Mouse (Mus musculus): ENCODE data around the gene Il4i1.
"Not testable (repeated sequence)": the region's sequence is repeated elsewhere in the genome, so short reads cannot be mapped to it uniquely, and the experiment has no call there.

The Il4i1 gene

GRCm38 (mm10) chr7:44864595-44865542, 48.7 kb downstream of the Il4i1 start:
- DNase-seq: no peak

DNA sequence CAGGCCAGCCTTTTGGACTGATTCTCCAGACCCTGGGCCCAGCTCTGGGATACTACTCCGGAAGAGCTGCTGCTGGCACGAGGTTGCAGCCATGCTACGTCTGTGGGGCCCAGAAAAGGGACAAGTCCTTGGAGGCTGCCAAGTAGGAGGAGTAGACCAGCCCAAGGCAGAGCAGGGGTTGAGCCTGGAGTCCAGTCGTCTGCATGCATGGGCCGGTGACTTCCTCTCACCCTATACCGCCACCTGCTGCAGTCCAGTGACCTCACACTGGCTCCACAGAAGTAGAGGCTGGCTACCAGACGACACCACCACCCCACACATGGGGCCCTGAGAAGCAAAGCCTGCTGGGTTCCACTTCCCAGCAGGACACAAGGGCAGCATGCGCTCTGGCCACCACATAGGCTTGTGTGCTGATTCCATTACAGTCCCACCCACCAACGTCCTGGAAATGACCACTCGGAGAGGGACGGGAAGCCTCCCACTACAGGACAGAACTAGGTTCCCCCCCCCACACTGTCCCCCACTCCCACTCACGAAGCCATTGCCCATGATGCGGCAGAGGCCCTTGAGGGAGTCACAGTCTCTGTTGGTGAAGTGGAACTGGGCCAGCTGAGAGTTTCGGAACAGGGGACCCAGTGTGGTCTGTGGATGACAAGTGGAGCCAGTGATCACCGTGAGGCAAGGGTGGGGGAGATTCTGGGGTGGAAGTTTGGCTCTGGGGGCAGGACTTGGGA, 50.3 kb downstream of the Il4i1 start:
- no peak for DNase-seq

DNA sequence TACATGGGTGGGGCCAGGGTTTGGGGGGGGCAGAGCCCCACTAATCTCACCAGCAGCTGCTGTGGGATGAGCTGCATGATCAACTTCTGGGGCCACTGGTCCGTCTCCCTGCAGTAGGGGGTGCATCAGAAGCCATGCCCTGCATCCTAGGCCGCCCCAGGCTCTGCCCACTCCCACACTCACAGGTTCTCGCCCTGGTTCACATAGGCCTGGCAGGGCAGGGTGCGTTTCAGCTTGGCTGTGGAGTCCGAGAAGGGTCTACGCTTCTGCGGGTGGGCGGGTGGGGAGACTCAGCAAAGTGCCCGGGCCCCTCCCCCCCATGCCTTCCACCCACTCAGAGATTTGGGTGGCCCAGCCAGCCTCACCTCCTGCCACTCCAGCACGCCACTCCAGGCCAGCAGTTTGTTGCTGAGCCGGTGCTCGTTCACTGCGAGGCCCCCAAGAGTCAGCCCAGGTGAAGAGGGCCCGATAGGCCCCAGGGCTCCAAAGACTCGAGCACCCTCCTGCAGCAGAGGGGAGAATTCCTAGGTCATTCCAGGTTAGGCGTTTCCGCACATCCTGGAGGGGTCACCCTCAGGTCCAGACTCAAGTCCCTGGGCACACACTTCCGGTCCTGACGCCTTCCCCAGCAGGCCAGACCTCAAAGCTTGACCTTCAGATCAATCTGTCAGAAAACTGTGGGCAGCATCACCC, 51.0 kb downstream of the Il4i1 start:
- DNase-seq: no peak

DNA sequence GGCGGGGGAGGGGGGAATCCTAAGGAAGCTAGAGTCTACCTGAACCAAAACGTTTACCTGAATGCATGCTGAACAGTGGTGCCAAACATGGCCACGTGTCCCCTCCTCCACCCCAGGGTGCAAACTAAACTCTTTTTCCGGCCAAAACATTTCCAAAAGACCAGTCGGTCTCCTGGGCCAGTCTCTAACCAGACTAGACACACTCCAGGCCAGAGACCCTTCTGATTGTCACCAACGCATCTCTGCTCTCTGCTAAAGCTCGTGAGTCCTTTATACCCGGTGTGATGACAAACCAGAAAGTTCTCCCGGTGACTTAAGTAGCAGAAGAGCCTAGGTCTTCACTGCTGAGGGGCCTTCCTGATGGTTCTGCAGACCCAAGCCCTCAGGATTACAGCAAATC, 51.6 kb downstream of the Il4i1 start:
- no peak for DNase-seq

DNA sequence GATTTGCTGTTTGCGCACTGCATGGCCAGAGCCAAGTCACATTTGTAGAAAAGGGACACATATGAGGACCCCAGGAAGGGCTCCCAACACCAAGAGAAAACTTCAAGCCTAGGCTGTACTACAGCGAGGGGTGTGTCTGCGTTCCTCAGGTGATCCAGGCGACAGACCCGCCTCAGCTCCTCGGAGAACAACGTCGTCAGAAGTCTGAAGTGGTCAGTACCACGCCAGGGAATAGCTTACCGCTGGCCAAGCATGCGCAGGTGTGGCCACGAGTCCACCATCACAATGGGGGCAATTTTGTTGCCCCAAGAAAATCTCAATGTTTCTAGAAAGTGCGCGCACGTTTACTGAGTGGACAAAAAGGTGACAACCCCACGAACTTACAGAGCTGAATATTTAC, 52.3 kb downstream of the Il4i1 start:
- no peak for DNase-seq

DNA sequence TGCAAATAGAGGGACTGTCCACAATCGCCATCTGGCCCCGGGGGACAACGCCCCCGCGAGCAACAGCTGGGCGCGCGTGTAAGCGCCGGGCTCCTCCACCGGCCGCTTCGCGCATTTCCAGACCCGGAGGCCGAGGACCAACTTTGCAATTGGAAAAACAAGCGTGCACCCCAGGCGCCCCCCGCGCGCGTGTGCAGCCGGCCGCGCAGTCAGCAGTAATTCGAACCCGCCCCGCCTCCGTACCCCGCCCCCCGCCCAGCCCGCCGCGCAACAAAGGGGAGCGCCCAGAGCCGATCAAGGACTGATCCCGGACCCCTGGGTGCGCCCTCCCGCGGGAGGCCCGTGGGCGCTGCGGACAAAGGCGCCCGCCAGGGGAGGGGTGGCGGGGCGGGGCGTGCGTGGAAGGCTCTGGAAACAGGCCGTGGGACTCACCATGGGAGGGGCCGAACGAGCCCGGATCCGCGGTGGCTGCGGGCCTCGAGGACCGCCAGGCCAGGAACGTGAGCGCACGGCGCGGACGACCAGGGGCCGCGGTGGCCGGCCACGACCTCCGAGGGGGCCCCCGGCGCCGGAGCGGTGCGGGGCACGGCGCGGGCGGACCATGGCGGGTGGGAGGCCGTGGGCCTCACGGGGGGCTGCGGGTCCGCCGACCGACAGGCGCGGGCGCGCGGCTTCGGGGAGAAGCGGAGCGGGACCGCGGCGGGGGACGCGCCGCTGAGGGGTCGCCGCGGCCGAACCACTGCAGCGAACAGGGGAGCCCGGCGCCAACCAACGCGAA, 52.9 kb downstream of the Il4i1 start:
- DNase-seq: peak; percentile 51 to 55

- peak; percentile 74 to 75 for DNase-seq
Measured at GRCm38 (mm10) chr7:44869697-44870528, 53.7 kb downstream of the Il4i1 start, which contains the start of gene Ptov1. Gene Ptov1 (minus strand): TSS chr7:44869788.

DNA sequence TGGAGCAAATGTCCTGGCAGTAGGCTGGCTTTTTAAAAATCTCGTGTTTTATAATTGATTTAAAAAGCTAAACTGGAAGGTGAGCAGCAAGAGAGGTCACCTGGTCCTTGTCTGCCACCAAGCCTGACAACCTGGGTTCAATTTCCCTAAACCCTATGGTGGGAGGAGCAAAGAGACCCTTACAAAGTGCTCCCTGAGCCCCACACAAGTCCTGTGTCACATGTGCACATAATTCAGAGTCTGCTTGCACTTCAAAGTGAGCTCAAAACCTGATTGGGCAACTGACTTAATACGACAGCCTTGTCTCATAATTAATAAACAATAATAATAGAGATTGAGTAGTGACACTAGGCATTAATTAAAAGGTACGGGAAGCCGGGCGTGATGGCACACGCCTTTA, 54.4 kb downstream of the Il4i1 start:
- no peak for DNase-seq

DNA sequence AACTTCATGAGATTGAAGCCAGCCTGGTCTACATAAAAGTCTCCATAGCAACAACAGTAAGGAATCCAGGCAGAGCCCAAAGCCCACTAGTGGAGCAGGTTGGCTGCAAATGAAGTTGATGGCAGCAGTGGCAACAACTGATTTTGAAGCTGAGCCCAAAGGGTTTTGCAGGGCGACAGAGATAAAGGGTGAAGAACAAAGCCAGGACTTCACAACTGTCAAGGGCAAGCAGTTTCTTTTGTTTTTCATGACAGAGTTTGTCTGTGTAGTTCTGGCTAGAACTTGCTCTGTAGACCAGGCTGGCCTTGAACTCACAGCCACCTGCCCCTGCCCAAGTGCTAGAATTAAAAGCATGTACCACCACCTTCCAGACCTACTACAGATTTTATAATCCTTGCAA, 55.0 kb downstream of the Il4i1 start:
- no peak for DNase-seq

GRCm38 (mm10) chr7:44871774-44872173, 55.6 kb downstream of the Il4i1 start:
- not testable (repeated sequence) for DNase-seq

DNA sequence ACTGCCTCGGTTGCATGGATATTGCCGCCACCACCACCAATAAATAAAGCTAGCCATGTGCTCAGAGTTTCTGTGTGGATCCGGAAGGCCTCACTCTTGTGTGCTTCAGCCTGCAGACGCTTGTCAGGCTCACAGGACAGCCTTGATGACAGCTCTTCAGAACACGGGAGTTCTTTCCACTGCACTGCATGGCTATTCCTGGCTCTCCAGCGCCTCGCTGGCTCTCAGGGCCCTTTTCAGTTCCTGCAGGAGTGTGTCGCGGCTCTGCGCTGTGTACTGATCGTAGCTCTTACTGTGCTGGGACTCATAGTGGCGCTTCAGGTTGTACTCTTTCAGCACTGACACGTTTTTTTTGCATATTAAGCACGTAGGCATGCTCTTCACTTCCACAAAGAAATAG, 61.6 kb downstream of the Il4i1 start:
- no peak for DNase-seq

GRCm38 (mm10) chr7:44883036-44883435, 66.8 kb downstream of the Il4i1 start:
- DNase-seq: no peak

GRCm38 (mm10) chr7:44884637-44885036, 68.5 kb downstream of the Il4i1 start:
- no peak for DNase-seq

DNA sequence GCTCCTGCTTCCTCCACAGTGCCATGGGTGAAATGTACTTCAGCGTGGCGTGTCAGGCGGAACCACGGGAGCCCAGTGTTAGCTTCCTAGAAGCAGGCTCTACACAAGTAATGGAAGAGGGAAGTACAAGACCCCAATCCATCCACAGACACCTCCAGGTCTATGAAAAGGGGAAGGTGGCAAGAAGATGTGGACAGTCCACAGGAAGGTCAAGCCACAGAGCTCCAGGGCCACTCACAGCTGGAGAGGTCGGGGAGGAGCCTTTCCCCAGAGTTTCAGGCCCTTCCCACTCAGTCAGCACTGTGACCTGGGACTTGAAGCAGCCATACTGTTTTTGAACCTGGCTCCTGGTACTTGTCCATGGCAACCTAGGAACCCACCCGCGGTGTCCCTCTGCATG, 70.8 kb downstream of the Il4i1 start:
- no peak for DNase-seq

DNA sequence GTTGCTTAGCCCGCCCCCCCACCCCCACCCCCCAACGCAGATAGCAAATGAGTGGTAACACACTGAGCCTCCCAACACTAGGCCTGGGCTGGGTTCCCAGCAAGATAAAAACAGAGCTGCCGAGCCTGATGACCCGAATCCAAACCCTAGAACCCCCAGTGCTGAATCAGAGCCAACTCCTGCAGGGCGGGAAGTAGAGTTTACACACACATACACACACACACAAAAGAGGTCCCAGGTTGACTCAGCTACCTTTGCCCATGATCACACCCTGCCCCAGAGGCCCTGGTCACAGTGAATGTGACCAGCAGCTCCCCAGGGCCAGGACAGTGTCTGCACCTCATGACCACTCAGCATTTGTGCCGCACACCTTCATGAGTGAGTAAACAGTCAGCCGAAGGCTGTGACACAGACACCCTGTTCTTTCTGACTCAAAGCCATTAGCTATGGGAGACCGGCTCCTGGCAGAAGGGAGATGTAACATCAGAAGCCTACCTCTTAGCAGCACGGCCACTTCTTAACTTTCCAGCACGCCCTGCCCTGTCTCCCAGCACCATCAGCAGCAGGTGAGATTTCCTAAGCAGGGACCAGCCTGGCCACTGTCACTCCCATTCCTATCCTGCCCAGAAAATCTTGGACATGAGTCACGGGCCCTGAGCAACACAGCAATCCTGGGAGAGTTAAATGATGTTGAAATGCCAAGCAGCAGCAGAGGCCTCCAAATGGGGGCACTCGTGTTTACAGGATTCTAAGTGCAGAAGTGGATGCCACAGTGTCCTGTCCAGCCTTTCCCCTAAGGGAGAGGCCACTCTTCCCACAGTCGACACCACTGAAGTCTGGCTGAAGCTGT, 72.3 kb downstream of the Il4i1 start:
- no peak for DNase-seq

- no peak for DNase-seq
Measured at GRCm38 (mm10) chr7:44890180-44890579, 74.0 kb downstream of the Il4i1 start.
